Mouse (Mus musculus) WW6 (cell line): ENCODE measurements around the gene Ceacam9.
"Not testable (repeated sequence)": the region's sequence is repeated elsewhere in the genome, so short reads cannot be mapped to it uniquely, and the experiment has no call there.

Experiments
- DNase-seq: peaks from one replicate; pipeline ENCODE4 v3.0.0-alpha.2; 2013; ENCODE audit warnings: low read depth, low spot score

Gene Ceacam9

DNA sequence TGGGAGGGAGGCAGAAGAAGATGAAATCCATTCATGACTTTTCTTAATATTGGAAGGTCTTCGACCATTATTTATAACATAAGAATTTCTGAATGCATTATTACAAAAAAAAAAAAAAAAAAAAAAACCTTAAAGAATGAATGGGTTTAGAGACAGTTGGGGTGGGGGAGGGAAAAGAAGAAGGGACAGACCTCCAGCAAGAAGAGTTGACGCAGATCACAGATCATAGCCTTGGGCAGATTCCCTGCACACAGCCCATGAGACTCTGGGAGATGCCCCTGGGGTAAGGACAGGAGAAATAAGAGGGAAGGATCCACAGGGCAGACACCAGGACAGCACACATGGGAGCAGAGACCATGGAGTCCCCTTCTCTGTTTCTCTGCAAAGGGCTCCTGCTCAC, at the start of gene Ceacam9:
Gene Ceacam9, plus strand, starts transcription at position 301 of the 400 bp plus-strand sequence.
- DNase-seq, result no peak

DNA sequence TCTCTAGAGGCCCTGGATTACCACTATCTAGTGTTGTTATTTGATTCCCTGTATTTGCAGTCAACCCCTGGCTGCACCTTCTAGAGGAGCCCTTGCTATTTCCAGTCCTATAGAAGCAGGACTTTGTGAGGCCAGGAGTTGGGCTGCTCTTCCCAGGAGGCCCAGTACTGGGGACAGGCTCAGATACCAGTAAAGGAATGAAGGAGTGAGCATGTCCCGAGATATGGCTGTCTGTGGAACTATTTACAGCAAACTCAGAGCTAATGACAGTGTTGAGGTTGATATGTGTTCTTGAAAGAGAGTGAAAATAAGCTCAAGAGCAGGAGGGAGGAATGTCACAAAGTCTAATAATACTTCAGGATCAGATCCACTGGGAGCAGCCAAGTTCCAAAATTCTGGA, 47.9 kb upstream of the Ceacam9 start:
- no peak for DNase-seq

DNA sequence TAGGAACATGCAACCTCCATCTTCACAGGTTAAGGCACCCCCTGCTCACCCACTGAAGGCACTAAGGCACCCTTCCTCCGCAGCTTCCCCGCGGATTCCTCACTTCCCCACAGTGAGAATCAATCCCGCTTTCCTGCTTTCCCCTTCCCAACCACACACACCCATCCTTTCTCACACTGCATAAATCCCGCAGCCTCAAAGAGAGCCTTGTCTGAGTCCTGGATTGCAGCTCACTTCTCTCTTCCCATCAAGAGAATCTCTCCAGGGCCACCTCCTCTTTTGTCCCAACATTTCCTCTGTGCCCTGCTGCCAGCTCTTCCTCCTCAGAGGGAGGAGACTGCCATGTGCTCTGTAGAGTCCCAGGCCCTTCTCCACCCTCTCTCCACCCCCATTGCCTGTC, 47.0 kb upstream of the Ceacam9 start:
- not testable (repeated sequence) for DNase-seq

DNA sequence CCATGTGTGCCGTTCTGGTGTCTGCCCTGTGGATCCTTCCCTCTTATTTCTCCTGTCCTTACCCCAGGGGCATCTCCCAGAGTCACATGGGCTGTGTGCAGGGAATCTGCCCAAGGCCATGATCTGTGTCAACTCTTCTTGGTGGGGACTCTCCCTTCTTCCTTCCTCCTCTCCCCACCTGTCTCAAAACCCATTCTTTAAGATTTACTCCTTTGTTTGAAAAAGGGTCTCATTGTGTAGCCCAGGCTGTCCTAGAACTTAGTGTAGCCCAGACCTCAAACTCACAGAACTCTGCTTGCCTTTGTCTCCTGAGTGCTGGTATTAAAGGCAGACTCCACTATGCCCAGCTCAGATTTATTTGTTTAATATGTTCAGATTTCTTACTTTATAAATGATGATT, 46.1 kb upstream of the Ceacam9 start, which contains the start of gene Ceacam15:
Gene Ceacam15, minus strand, starts transcription at position 101 of the 400 bp plus-strand sequence.
- DNase-seq, result no peak

DNA sequence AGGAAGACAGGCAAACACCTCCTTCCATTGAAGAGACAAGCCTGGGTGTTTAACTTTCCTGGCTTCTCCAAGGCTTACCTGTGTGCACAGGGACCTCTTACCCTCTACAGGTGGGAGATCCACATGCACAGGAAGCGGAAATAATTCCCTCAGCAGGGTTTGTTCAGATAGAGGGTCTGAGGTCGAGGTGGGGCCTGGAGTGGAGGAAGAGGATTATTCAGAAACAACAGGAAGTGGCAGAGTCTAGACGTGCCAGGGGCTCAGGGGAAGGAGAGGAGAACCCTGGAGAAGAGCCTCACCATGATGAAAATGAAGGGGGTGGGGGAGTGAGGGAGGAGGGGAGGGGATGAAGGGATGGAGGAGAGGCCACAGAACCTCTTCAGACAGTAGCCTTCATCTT, 41.5 kb upstream of the Ceacam9 start:
- not testable (repeated sequence) for DNase-seq

DNA sequence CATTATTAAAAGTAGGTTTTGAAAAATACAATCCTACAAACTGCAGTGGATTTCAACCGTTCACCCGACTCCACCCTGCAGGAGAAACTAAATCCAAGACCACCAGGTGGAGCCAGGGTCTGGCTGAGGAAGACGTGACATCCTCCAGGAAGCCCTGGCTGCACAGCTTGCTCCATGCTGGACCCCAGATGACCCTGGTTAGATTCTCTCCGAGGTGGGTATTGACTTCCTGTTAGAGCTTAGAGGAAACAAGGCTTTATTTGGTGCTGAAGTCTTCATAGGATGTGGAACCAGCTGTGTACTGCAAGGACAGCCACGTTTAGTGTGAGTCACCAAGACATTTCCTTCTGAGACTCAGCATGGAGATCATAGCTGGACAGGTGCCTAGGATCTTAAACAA, 32.5 kb upstream of the Ceacam9 start:
- DNase-seq, result no peak

DNA sequence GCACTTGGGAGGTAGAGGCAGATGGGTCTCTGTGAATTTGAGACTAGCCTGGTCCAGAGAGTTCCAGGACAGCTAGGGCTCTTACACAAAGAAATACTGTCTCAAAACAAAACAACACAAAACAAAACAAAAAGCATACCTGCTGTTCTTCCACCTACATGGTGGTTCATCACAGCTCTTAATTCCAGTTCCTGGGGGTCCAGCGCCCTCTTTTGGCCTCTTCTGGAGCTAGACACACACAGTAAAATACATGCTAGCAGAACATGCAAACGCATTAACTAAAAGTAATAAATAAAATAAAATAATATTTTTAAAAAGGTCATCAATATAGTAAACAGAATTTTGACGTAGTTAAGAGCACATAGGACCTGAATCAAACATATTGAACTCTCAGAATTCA, 26.7 kb upstream of the Ceacam9 start:
- no peak for DNase-seq

DNA sequence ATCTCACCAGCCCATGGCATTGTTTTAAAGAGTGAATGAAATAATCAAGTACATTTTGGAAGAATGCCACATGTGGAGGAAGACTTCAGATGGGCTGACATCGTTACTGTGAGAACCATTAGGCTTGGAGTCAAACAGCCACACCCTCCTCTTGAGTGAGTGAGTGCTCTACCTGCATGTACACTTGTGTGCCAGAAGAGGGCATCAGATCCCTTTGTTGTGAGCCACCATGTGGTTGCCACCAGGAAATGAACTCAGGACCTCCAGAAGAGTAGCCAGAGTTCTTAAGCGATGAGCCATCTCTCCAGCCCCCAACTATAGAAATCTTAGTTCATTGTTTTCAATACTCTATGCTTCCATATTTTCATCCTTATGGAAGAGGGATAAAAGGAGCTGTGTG, 22.7 kb upstream of the Ceacam9 start:
- DNase-seq, result peak; percentile 53

DNA sequence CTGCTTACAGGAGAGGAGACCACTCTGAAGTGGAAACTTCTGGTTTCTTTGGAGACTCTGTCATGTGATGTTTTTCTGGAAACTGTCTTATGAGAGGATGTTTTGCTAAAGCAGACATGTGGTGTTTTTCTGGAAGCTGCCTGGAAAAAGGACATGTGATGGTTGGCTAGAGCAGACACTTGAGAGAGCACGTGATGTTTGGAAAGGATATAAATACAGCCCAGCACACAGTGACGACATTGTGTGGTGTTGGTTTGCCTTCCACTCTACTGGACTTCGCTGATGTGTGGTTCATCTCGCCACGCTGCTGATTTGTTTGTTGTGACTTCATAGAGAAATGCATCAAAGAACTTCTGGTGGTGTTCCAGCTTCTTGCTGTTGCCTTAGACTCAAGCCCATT, 21.1 kb upstream of the Ceacam9 start:
- no peak for DNase-seq

DNA sequence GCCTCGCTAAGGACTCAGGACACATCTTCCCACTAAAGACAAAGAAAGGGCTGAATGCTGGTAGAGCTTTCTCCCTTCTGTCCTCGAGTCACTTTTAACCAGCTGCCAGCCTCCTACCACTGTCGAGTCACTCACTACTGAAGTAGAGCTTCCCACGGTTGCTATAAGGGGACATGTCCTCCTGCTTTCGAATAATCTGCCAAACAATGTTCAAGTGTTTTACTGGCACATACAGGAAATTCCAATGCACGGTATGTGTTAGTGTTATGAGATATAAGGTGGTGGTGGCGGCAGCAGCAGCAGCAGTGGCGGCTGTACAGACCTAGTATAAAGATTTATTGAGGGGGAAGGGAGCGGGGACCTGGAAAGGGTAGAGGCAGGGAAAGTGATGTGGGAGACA, 15.3 kb upstream of the Ceacam9 start:
- DNase-seq, result no peak

DNA sequence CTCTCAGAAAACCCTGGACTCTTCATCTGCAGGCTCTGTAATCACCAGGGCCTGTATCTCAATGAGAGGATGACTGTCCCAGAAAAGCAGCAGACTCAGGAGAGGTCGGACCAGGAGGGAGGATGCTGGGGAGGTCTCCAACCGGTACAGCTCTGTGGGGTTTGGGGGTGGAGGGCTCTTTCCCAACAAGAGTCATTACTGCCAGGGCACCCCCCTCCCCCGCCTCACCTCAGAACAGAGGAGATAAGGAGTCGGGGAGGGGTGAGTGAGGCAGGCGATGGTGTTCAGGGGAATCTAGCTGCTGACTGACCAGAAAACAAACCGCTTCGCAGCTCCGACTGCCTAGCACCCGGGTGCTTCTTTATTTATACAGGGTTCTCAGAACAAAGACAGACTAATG, 13.5 kb upstream of the Ceacam9 start:
- no peak for DNase-seq

DNA sequence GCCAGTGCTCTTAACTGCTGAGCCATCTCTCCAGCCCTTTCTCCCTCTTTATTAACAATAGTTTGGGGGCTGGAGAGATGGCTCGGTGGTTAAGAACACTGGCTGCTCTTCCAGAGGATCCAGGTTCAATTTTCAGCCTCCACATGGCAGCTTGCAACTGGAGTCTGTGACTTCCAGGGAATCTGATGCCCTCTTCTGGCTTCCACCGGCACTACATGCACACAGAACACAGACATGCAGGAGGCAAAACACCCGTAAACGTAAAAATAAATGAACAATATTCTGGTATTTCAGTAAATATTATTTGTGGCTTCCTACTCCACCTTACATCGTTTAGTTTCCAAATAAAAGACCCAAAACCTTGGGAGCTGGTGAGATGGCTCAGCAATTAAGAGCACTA, 11.1 kb upstream of the Ceacam9 start:
- no peak for DNase-seq

DNA sequence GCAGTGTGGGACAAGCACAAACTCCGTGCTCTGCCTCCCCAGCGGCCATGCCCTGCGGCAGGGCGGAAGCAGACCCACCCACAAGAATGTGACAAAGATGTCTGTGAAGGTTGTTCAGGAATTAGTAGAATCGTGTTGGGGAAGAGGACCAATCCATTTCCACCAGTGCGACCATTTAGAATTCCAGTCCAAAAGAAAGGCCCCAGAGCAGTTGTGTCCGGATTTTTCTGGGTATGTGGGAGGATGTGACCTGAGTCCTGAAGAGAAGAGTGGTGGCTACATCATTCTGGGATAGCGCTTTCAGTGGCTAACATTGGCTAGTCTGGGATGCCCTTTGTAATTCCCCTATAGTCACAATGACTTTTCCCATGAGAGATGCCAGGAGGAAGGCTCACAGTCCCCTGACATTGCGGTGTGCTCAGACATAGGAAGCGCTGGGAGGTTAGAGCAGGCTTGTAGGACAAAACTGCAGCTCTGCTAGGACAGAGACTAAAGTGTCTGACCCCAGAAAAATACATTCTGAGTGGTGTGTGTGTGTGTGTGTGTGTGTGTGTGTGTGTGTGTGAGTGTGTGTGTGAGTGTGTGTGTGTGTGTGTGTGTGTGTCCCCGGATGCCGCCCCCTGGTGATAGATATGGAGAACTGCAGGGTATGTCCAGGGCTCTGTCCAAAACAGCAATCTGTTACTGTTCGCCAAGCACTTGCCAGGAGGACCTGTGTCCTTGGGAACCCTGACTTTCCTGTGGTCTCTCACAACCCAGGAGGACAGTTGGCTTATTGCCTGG, 8.9 kb upstream of the Ceacam9 start:
- DNase-seq, result no peak

DNA sequence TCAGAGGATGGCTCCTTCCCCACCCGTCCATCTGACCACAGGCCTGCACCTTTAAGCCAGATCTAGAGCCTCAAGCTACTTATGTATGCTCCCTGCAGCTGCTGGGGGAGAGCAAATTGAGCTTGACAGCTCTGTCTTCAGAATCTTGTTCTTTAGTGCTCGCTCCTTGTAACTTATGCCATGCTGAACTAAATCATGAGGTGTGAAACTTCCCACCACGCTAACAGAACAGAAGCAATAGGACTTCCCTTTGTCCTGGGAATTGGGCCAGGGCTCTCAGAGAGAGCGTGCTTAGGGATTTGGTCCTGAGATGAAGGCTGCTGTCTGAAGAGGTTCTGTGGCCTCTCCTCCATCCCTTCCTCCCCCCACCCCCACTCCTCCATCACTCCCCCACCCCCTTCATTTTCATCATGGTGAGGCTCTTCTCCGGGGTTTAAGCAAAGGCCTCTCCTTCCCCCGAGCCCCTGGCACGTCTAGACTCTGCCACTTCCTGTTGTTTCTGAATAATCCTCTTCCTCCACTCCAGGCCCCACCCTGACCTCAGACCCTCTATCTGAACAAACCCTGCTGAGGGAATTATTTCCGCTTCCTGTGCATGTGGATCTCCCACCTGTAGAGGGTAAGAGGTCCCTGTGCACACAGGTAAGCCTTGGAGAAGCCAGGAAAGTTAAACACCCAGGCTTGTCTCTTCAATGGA, 5.1 kb upstream of the Ceacam9 start:
- DNase-seq, result not testable (repeated sequence)

DNA sequence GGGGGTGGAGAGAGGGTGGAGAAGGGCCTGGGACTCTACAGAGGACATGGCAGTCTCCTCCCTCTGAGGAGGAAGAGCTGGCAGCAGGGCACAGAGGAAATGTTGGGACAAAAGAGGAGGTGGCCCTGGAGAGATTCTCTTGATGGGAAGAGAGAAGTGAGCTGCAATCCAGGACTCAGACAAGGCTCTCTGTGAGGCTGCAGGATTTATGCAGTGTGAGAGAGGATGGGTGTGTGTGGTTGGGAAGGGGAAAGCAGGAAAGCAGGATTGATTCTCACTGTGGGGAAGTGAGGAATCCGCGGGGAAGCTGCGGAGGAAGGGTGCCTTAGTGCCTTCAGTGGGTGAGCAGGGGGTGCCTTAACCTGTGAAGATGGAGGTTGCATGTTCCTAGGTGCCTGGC, 761 bp downstream of the Ceacam9 start:
- DNase-seq, result not testable (repeated sequence)

DNA sequence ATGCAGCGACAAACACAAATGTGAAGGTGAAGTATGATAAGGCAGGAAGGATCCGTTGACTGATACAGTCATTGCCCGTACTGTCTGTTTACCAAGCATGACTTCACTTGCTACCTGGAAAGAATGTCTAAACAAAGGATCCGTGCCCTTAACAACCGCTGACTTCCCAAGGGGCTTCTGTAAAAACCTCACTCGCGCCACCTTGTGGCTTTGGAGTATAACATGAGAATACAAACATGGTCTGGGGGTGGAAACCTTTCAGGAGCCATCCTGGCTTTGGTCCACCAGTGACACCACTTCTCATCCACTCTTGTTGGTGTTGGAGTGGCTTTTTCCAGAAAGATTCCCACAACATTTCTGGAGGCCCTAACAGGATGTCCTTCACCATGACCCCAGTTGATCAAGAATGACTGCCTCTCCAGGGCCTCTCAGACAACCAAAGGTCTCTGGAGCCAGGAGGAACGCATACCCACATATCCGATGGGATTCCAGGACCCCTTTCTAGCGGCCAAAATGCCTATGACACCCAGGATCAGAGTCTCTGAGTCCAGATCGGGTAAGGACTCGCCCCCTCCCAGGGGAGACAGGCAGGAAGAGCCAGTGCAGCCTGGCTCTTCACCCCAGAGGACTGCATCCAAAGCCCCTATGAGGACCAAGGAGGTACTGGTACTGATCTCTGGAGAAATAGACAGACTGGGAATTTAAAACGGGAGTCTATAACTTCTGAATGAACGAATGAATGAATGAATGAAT, 7.0 kb downstream of the Ceacam9 start:
- DNase-seq, result peak; percentile 71

DNA sequence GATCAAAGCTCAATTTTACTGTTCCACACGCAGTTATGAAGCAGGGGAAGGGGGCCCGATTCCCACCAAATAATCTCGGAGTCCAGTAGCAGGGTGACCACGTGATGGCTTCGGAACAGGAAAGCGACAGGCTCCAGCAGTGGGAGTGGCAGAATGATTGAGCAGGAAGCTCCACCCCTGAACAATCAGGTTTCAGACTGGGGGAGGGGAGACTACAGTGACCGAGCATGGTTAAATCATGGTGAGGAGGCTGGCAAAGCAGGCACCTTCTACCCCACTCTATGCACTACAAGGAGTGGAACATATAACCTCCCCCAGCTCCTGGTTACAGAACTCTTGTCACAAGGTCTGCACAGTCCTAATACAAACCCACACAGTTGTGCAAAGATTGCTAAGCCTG, 7.8 kb downstream of the Ceacam9 start:
- not testable (repeated sequence) for DNase-seq

DNA sequence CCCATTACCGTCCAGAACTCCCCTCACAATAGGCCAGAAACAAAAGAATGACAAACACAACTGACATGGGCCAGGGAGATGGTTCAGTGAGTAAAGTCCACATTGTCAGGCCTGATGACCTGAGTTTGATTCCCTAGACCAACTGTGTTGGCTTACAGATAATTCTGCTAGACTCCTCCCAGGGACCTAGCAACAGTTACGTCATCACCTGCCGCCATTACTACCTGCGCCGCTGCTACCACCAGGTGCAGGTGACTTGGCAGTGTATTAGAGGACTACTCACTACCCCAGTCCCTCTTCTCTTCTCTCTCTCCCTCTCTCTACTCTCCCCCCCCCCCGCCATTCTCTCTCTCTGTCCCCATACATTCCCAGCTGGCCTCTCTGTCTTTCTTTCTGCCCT, 9.1 kb downstream of the Ceacam9 start:
- DNase-seq, result no peak

DNA sequence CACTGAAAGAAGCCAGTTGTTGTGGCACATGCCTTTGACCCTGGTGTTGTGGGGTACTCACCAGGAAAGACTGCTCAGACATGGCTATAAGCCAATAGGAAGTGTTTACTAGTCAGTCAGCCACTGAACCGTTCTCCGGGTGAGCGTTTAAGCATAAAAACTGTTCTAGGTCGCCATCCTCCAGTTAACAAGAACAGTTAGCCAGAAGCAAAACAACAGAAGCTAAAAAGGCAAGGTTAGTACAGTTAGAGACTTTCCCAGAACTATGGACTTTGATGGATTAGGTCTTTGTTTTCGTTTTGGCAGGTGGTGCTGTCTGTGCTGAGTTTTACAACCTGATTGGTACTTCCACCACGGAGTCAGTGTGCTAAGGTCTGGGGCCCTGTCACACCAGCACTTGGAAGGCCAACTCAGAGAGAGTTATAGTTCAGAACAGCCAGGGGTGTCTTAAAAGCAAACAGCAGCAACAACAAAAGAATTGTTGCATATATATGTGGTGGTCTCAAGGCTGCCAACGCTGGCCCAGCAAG, 10.2 kb downstream of the Ceacam9 start:
- DNase-seq, result no peak

DNA sequence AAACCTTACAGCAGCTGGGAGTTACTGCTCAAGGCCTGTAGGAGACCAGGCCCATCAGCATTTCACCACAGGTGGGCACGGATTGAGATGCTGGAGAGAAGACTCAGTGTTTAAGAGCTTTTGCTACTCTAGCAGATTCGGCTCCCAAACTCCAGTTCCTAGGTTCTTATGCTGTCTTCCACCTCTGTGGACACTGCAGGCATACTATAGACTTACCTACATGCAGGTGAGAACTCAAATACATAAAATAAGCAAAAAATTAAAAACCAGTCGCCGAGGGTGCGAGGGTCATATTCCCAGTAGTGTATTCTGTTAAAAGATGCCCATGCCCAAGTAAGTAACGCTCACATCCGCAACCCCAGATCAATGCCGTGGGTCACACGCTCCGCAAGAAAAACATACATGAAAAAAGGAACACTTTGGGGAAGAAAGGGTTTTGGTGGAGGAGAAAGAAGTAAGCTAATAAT, 15.9 kb downstream of the Ceacam9 start:
- no peak for DNase-seq

DNA sequence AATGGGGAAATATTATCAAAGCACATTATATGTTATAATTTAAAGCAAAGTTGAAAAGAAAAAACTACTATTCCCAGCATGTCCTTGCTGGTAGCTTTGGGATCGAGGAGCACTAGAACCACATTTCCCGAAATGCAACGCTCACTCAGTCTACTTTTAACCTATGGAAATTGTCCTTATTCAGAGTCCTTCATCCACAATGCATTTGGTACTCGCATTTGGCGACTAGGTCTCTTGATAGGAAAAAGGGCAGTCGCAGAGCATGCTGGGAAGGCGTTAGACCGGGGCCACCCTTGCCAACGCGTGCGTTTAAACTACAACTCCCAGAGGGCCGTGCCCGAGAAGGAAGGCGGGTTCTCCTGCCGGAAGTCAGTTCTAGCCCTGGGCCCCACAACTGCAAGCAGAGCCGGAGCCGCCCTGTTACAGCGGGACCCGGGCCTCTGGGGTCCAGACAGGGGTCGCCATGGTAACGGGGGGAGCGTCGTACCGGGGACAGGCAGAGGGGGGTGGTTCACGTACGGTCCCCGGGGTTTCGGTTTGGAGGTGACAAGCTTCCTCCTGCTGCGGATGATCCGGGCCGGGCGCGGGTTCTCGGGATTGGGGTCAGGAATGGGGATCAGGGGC, 16.5 kb downstream of the Ceacam9 start, which contains the start of gene Ap2s1:
Gene Ap2s1, plus strand, starts transcription at position 338 of the 624 bp plus-strand sequence.
- peak; percentile 96 for DNase-seq
